Mouse (Mus musculus) embryonic stem cell, embryonic (primary cell): ENCODE measurements around the gene Cradd.

Source experiments
- CTCF ChIA-PET, 4 experiments: fragments of 300-600 bp in 2 of 4; fragments of 350-600 bp in 2 of 4; sonication (Branson Sonifier 250); formaldehyde crosslinking; loops; one replicate each; lab custom pipeline; 2022; ENCODE audit warnings: inconsistent platforms in 2 of 4; lab: Charles Lee
- POLR2A ChIA-PET, 4 experiments: fragments of 300-600 bp in 2 of 4; fragments of 350-600 bp in 2 of 4; sonication (Branson Sonifier 250); formaldehyde crosslinking; loops; one replicate each; lab custom pipeline; 2022; ENCODE audit warnings: antibody characterized with exemption in 4 of 4, inconsistent platforms in 1 of 4; lab: Charles Lee

Gene Cradd

DNA sequence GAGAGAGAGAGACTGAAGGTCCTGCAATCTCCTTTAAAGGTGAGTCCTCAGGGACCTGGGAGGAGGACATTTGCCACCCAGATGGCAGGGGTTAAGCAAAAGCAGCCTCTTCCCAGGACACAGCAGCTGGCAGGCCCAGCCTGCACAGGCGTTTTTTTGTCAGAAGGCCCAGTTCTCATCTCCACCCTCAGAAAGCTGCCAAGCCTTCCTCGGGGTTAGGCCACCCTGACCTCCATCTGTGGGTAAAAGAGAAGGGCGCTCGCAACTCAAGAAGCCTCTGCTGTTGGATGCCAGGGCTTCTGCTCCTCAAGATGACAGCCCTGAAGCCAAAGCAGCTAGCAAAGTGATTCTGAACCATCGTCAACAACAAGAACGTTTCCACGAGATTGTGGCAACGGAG, 184.3 kb downstream of the Cradd start:
- ChIA-PET CTCF (interaction anchor here in 1 of 4 experiments (0.7 kb wide), 1 partner anchor 874 kb away, joined by 5 read pairs; no protein-coding TSS in a partner anchor), POLR2A (interaction anchor here in 2 of 4 experiments (0.6 to 0.7 kb wide), 2 partner anchors 49 to 370 kb away, joined by 3 read pairs; no protein-coding TSS in a partner anchor)

DNA sequence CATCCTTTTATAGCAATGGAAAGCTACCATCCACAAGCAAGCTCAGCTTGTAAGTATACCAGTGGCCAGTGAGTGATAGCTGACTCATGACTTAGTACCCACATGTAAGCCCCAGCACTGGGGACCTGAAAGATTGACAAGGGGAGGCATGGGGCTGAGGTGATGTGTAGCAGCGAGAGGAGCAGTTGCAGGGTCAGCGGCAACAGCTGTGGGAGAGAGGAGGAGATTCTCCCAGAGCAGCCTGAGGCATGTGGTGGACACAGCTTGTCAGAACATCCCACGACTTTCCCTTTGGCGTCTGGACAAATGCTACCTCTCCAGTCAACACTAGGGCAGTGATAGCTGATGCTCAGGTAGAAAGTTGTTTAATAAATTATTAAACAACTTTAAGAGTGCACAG, 190.9 kb downstream of the Cradd start:
- ChIA-PET POLR2A (no interaction called here), CTCF (no interaction called here)
